Mouse (Mus musculus) liver, embryonic 14 days (tissue): ENCODE data around the gene Gm10065. TPM values are rescaled to one million over a fixed set of nuclear protein-coding genes. Genes with fewer than 3 reads are reported as not detected.

Experiments
- polyA plus RNA-seq: library from polyadenylated mRNA; depleted of rRNA; stranded (reverse); fragments of >200 nt; gene quantifications from 2 replicates; pipeline ENCODE4 v1.2.3, GENCODE M21; 2012; rRNA removed

The Gm10065 gene
- polyA plus RNA-seq, result not detected in 2 replicates

DNA sequence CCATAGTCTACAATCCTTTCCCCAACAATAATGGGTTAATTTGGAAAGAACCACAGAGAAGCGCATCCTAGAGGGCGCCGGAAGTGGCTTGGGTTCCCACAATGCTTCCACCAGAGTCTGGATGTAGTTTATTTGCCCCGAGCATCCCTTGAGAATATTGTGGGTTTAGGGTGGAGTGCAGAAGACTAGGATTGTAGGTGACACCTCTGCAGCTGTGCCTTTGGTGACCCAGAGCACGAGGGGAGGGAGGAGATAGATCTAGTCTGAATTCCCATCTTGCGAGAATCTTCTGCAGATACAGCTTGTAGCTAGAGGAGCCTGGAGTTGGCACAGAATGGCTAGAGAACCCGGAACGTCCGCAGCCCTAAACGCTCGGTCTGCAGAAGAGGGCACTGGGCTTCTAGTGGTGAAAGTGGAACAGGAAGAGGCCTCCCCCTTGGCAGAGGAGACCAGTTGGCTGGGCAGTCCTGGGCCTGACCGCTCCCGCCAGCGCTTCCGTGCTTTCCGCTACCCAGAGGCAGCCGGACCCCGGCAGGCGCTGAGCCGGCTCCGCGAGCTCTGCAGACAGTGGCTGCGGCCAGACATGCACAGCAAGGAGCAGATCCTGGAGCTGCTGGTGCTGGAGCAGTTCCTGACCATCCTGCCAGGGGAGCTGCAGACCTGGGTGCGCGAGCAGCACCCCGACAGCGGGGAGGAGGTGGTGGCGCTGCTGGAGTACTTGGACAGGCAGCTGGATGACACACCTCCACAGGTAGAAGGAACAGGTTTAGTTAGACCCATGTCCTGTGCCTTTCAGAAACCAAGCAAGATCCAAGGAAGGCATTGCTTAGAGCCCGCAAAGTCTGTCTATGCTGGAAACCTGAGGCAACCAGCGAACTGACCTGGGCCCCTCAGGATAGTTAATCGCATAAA, at the start of gene Gm10065, which contains the start of gene Zkscan4:
Gene Gm10065 (minus strand): TSS at position 683 of the 912 bp plus-strand sequence.
Gene Zkscan4 (plus strand): TSS at position 149 of the 912 bp plus-strand sequence.

DNA sequence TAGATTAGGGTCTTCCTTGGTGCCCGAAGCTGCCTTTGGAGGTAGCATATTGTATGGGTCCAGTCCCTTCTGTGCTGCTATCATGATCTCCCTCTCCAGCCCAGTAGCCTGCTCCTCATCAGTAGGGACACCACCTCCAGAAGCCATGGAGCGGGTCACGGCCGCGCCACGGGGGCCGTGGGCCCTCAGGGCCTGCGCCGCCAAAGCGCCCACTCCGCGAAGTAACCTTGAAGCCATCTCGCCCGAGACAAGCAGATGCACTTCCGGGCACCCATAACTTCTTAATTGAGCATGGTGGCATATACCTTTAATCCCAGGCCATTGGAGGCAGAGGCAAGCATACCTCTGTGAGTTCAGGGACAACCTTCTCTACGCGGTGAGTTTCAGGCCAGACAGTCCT, 21.9 kb upstream of the Gm10065 start, which contains the start of gene Gm11273:
Gene Gm11273 (minus strand): TSS at position 237 of the 400 bp plus-strand sequence.

DNA sequence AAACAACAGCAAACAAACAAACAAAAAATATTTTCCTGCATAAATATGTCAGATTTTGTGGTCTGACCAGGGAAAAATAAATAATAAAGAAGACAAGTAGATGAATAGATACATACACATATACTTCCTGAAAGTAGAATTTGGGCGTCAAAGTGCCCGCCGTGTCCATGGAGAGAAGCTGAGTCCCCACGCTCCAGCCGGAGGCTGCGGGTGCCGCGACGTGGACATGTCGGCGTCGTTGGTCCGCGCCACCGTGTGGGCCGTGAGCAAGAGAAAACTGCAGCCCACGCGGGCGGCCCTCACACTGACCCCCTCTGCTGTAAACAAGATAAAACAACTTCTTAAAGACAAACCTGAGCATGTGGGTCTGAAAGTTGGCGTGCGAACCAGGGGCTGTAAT, 15.8 kb upstream of the Gm10065 start, which contains the start of gene AK157302:
Gene AK157302 (plus strand): TSS at position 144 of the 400 bp plus-strand sequence.

DNA sequence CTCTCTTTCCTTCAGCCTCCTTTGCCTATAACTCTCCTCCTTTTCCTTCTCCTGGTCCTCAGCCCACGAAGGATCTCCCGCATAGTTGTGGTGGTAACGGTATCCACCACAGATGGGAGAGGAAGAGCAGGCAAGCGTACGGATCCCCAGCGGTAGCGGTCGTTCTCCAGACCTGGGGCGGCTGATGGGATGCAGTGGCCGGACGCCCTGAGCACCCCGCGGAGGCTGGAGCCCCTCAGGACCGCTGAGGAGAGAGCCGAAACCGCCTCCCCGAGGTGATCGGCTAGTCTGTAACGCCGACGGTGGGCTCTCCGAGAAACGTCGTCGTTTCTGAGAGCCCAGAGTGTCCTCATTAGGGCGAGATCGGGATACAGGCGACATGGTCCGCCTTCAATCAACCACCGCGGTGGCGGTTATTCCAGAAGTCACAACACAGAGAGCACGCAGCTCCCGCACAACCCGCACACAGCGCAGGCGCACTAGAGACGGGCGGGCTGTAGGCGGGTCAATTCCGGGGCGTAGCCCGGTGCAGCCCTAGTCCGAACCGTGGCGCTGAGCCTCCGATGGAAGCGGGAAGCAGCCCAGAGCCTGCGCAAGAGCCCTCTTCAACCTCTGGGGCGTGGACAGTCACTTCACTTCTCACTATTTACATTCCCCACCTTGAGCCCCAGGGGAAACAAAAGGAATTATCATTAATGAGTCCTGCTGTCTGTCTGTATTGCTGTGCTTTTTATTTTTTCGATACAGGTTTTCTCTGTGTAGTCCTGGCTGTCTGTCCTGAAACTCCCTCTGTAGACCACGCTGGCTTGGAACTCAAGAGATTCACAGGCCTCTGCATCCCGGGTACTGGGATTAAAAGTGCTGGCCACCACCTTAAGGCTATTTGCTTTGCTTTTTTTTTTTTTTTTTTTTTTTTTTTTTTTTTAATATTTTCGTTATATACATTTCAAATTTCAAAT, 10.9 kb downstream of the Gm10065 start, which contains the start of gene Nkapl:
Gene Nkapl (minus strand): TSS at position 449 of the 959 bp plus-strand sequence.

GRCm38 (mm10) chr13:21453449-21453848, 25.8 kb downstream of the Gm10065 start, which contains the start of gene Zscan26:
Gene Zscan26 (minus strand): TSS chr13:21453730.

GRCm38 (mm10) chr13:21440503-21441206, 38.6 kb downstream of the Gm10065 start, which contains the start of gene Pgbd1:
Gene Pgbd1 (minus strand): TSS chr13:21441058.

Other genes with a start within 250 kb of the Gm10065 start
- gene Gpx5, start 186.7 kb downstream of the Gm10065 start, polyA plus RNA-seq, result not detected in 2 replicates
- 0.06 TPM in 1 of 2 replicates, not detected in the other for gene Gpx6, start 167.3 kb downstream of the Gm10065 start, polyA plus RNA-seq
- not detected in 2 replicates for gene Olfr1367, start 132.5 kb downstream of the Gm10065 start, polyA plus RNA-seq
- 2.6 and 2.8 TPM in 2 replicates for gene Zscan12, start 116.6 kb downstream of the Gm10065 start, polyA plus RNA-seq
- gene Zkscan3, start 76.7 kb downstream of the Gm10065 start, polyA plus RNA-seq, result 22.6 and 28.4 TPM in 2 replicates
- 1.3 and 1.4 TPM in 2 replicates for gene Pgbd1, start 38.4 kb downstream of the Gm10065 start, polyA plus RNA-seq
- gene Zscan26, start 25.7 kb downstream of the Gm10065 start, polyA plus RNA-seq, result 9.0 and 10.6 TPM in 2 replicates
- gene Nkapl, start 10.9 kb downstream of the Gm10065 start, polyA plus RNA-seq, result 0.27 and 0.31 TPM in 2 replicates
- 0.17 and 0.21 TPM in 2 replicates for gene Zkscan4, start 534 bp downstream of the Gm10065 start, polyA plus RNA-seq
- 0.60 and 0.98 TPM in 2 replicates for gene AK157302, start 15.8 kb upstream of the Gm10065 start, polyA plus RNA-seq
- 5.1 and 7.4 TPM in 2 replicates for gene Gm11273, start 22.0 kb upstream of the Gm10065 start, polyA plus RNA-seq
- 2.0 and 2.2 TPM in 2 replicates for gene Zkscan8, start 51.7 kb upstream of the Gm10065 start, polyA plus RNA-seq
- gene Olfr1366, start 63.4 kb upstream of the Gm10065 start, polyA plus RNA-seq, result not detected in 2 replicates
- not detected in 2 replicates for gene Olfr1535, start 80.5 kb upstream of the Gm10065 start, polyA plus RNA-seq
- not detected in 2 replicates for gene Olfr1364, start 102.3 kb upstream of the Gm10065 start, polyA plus RNA-seq
- not detected in 2 replicates for gene Olfr1362, start 134.6 kb upstream of the Gm10065 start, polyA plus RNA-seq
- gene Olfr11, start 163.1 kb upstream of the Gm10065 start, polyA plus RNA-seq, result not detected in 2 replicates
- gene Olfr1361, start 183.9 kb upstream of the Gm10065 start, polyA plus RNA-seq, result not detected in 2 replicates
- gene Olfr1360, start 198.0 kb upstream of the Gm10065 start, polyA plus RNA-seq, result not detected in 2 replicates
- gene Olfr1359, start 218.7 kb upstream of the Gm10065 start, polyA plus RNA-seq, result not detected in 2 replicates
- gene Hist1h2bl, start 236.7 kb upstream of the Gm10065 start, polyA plus RNA-seq, result 14.6 and 15.9 TPM in 2 replicates
- gene Hist1h2ai, start 237.0 kb upstream of the Gm10065 start, polyA plus RNA-seq, result 6.1 and 8.0 TPM in 2 replicates
- 25.6 and 32.9 TPM in 2 replicates for gene Hist1h3h, start 238.2 kb upstream of the Gm10065 start, polyA plus RNA-seq
- 17.9 and 18.0 TPM in 2 replicates for gene Hist1h2bm, start 242.6 kb upstream of the Gm10065 start, polyA plus RNA-seq